Mouse (Mus musculus) small intestine, adult 2 months (tissue): ENCODE data around the gene Shkbp1. TPM values are rescaled to one million over a fixed set of nuclear protein-coding genes. Genes with fewer than 3 reads are reported as not detected.

Experiments used
- H3K27ac ChIP-seq: fragments of 200-500 bp; 2 replicates; pipeline ENCODE4 v1.5.1; 2012; ENCODE audit warnings: low read depth, low read length, control low read depth, inconsistent platforms; ENCODE audit not compliant: insufficient read depth
- H3K27me3 ChIP-seq: fragments of 200-500 bp; 2 replicates; pipeline ENCODE4 v1.6.1; 2012; ENCODE audit warnings: mild to moderate bottlenecking, moderate library complexity, low read length, inconsistent platforms; ENCODE audit not compliant: control insufficient read depth, insufficient read depth
- H3K36me3 ChIP-seq: fragments of 200-500 bp; 2 replicates; pipeline ENCODE4 v1.6.1; 2012; ENCODE audit warnings: mild to moderate bottlenecking, low read length, control low read depth, inconsistent platforms; ENCODE audit not compliant: control insufficient read depth, insufficient read depth
- H3K4me1 ChIP-seq: fragments of 200-500 bp; 2 replicates; pipeline ENCODE4 v1.6.1; 2012; ENCODE audit warnings: low read length, inconsistent platforms, mixed read lengths; ENCODE audit not compliant: control insufficient read depth, insufficient read depth, insufficient read length
- H3K4me3 ChIP-seq: fragments of 200-500 bp; 2 replicates; pipeline ENCODE4 v1.5.1; 2012; ENCODE audit warnings: low read depth, mild to moderate bottlenecking, control low read depth, inconsistent platforms, low read length, moderate library complexity
- CTCF ChIP-seq: fragments of 200-500 bp; IDR thresholded peaks from 2 replicates; pipeline ENCODE4 v1.5.1; 2012; ENCODE audit warnings: low read depth, mild to moderate bottlenecking, control low read depth, inconsistent platforms, low read length, moderate library complexity, mixed read lengths; ENCODE audit not compliant: insufficient replicate concordance, insufficient read length; ENCODE audit errors: extremely low read depth
- POLR2A ChIP-seq: fragments of 200-500 bp; IDR thresholded peaks from 2 replicates; pipeline ENCODE4 v1.6.1; 2012; ENCODE audit warnings: low read depth, mild to moderate bottlenecking, control low read depth, inconsistent platforms, low read length, moderate library complexity
- WGBS: fragments of 180-500 bp; shearing (Covaris S2); methylation state at CpG from one replicate; pipeline ENCODE4 v1.1.7; 2018; 5-methylcytosine and 5-hydroxymethylcytosine counted together
- polyA plus RNA-seq: library from polyadenylated mRNA; depleted of rRNA; stranded (reverse); fragments of >200 nt; gene quantifications from 2 replicates; pipeline ENCODE4 v1.2.3, GENCODE M21; 2012

Gene Shkbp1
- polyA plus RNA-seq, 1 experiment, result 115 TPM

DNA sequence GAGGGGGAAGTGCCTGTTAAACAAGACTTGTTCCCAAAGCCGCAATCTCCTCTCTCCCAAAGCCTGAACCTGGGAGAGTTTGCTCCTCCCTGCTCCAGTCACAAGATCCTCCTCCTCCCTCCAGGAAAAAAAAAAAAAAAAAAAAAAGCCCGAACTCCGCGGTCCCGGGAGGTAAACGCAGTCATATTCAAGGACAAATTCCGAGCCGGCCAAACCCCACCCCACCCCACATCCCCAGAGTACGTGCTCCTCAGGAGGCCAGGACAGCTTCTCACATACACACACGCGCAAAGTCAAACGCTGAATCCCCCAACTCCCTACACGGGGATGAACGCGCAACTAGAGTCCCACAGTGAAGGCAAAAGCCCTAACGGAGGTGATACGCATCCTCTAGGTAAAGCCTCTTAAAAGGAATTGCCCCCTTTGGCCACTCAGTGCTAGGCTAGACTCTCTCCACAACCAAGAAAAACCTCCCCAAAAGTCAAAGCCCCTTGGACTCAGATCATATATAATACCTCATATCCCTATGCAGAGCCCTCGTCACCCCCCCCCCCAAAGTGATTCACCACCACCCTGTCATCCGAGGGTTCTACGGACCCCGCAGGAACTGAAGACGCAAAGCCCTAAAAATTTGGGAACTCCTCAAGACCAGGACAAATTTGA, 39.8 kb upstream of the Shkbp1 start:
- no peaks in the 10 kb centered on the region for H3K36me3 ChIP-seq
- no peak overlapping the region for H3K4me3 ChIP-seq
- H3K27me3 ChIP-seq, result peaks cover 34% of the 10 kb centered on the region

DNA sequence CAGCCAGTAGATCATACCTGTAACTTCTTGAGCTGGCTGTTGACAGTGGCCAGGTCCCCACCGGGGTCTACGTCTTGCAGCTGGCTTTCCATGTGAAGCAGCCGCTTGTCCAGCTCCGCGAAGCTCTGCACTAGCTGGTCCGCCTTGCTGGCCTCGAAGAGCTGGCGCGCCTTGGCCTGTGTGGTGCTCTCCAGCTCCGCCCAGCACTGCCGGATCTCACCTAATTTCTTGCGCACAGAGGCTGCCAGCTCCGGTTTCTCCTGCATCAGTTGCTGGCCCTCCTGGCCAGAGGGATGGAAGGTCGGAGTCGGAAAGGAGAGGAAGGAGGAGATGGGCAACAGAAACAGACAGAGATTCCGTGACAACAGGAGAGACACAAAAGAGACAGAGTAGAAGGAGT, 35.6 kb upstream of the Shkbp1 start:
- H3K4me1 ChIP-seq, result no peaks in the 10 kb centered on the region
- TF ChIP-seq POLR2A (no peak), CTCF (no peak)
- no peak overlapping the region for H3K4me3 ChIP-seq
- WGBS, result 40% methylated on average over 16 of the region's 16 CpGs
- no peaks in the 10 kb centered on the region for H3K36me3 ChIP-seq
- peaks cover 24% of the 10 kb centered on the region for H3K27me3 ChIP-seq
- H3K27ac ChIP-seq, result no peak overlapping the region

More for the DNA sequence above, 39.8 kb upstream of the Shkbp1 start:
- Histone ChIP-seq H3K27ac (no peak overlapping the region), H3K4me1 (no peaks in the 10 kb centered on the region)
- no peak for TF ChIP-seq CTCF
- no peak for TF ChIP-seq POLR2A
- WGBS, result 2% methylated on average over 22 of the region's 22 CpGs

DNA sequence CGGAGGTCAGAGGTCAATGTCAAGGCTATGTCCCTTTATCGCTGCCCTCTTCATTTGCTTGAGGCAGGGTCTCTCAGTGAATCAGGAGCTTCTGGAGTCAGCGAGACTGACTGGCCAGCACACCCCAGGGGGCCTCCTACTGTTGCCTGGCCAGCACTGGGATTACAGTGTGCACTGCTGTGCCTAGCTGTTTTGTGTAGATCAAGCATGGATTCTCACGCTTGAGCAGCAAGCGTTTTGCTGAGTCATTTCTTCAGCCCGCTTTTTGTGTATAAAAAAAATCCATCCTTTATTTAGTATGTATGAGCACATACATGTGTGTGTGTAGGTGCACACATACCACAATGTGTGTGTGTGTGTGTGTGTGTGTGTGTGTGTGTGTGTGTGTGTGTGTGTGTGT, 33.4 kb upstream of the Shkbp1 start:
- Histone ChIP-seq H3K36me3 (no peaks in the 10 kb centered on the region), H3K4me3 (no peak overlapping the region)
- TF ChIP-seq CTCF (no peak), POLR2A (no peak)

DNA sequence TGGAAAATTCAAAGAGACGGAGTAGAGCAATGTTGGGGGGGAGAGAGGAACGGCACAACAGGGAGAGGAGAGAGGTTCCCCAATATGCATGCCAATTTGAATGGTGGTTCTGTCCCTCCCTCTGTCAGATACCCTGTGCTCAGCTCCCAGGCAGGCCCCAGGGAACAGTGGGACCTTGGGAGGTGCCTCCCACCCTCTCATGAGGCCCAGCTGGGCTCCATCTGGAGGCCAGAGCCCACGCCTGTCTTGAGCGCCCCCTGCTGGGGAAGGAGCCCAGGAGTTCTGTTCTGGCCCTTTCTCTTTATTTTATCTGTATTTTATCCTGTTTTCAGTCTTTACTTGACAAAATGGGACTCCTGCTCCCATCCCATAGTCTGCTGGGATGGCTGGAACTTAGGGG, 28.9 kb upstream of the Shkbp1 start:
- Histone ChIP-seq H3K27me3 (no peaks in the 10 kb centered on the region), H3K27ac (no peak overlapping the region), H3K36me3 (no peaks in the 10 kb centered on the region), H3K4me3 (no peak overlapping the region), H3K4me1 (no peaks in the 10 kb centered on the region)
- 40% methylated on average over 4 of the region's 4 CpGs for WGBS
- TF ChIP-seq CTCF, result peak; percentile 89
- no peak for TF ChIP-seq POLR2A

More for the DNA sequence above, 33.4 kb upstream of the Shkbp1 start:
- Histone ChIP-seq H3K27ac (no peak overlapping the region), H3K27me3 (peaks cover 8% of the 10 kb centered on the region; the same call in 1 of the 2 replicates), H3K4me1 (no peaks in the 10 kb centered on the region)
- 51% methylated on average over 6 of the region's 6 CpGs for WGBS

DNA sequence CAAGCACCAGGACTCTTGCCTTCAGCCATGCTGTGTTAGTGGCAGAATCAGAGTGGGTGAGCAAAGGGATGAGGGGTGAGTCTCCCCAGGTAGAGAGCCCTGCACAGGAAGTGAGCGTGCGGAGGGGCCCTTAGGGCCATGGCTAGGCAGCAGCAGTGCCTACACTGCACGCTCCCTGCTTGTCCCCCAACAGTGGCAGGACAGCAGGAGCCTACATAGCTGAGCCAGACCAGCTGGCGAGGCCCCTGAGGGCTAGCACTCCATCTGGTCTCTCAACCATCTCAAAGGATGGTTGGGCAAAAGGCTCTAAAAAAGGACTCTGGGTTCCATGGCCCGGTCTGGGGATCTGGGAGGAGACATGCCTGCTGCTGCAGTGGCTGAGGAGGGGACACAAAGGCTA, 28.3 kb upstream of the Shkbp1 start:
- TF ChIP-seq CTCF (no peak), POLR2A (no peak)
- Histone ChIP-seq H3K4me3 (no peak overlapping the region), H3K27me3 (no peaks in the 10 kb centered on the region), H3K4me1 (no peaks in the 10 kb centered on the region), H3K36me3 (no peaks in the 10 kb centered on the region), H3K27ac (no peak overlapping the region)
- WGBS, result 79% methylated on average over 5 of the region's 5 CpGs

DNA sequence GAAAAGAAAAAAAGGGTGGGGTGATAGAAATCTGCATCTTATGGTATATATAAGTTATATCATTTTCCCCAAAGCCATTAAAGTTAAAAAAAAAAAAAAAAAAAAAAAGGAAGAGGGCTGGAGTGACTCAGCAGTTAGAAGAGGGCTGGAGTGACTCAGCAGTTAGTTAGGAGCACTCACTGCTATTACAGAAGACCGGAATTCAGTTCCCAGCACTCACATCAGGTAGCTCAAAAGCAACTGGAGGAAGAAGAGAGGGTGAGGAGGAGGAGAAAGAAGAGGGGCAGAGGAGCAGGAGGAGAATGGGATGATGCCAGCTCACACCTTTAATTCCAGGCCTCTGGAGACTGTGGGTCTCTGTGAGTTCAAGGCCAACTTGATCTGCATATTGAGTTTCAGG, 27.4 kb upstream of the Shkbp1 start:
- no peak overlapping the region for H3K27ac ChIP-seq
- 0 out of 2 replicates have a peak, but pooled peaks cover 3% of the 10 kb centered on the region for H3K27me3 ChIP-seq
- no peaks in the 10 kb centered on the region for H3K36me3 ChIP-seq
- no peaks in the 10 kb centered on the region for H3K4me1 ChIP-seq
- no peak overlapping the region for H3K4me3 ChIP-seq
- 76% methylated on average over 1 of the region's 1 CpGs for WGBS
- TF ChIP-seq CTCF, result no peak
- TF ChIP-seq POLR2A, result no peak

DNA sequence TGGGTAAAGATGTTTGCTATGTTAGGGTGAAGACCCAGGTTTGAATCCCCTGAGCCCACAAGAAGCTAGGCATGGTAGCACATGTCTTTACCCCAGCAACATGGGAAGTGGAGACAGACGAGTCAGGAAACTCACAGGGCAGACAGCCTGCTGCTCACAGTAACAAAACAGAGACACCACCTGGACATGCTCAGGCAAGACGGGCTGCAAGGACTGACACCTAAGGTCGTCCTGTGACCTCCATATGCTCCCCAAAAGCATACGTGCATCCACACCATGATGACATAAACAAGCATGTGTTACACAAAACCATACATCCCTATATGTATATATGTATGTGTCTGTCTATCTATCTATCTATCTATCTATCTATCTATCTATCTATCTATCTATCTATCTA, 25.7 kb upstream of the Shkbp1 start:
- H3K36me3 ChIP-seq, result no peaks in the 10 kb centered on the region
- H3K4me3 ChIP-seq, result no peak overlapping the region
- H3K4me1 ChIP-seq, result no peaks in the 10 kb centered on the region
- WGBS, result 56% methylated on average over 4 of the region's 4 CpGs
- TF ChIP-seq POLR2A, result no peak
- no peak for TF ChIP-seq CTCF
- peaks cover 3% of the 10 kb centered on the region; the same call in 1 of the 2 replicates for H3K27me3 ChIP-seq
- H3K27ac ChIP-seq, result no peak overlapping the region
